Mouse (Mus musculus): Measurements from ENCODE around the gene Wrap73. TPM values are rescaled to one million over a fixed set of nuclear protein-coding genes. Genes with fewer than 3 reads are reported as not detected.

Gene Wrap73
- polyA plus RNA-seq, 1 experiment from 2014 or later, result 38.6 TPM

- peak; percentile 49; the same call in 1 of the 2 replicates for ATAC-seq (ENCODE audit: insufficient read depth, low FRiP score)
- Histone ChIP-seq H3K27me3 (ENCODE audit: control insufficient read depth, insufficient read depth, low read length) (no peaks in the 10 kb centered on the region), H3K27ac (ENCODE audit: low read length) (no peak overlapping the region), H3K4me2 (ENCODE audit: low read depth, low read length) (no peak overlapping the region), H3K9ac (ENCODE audit: low read length) (no peak overlapping the region), H3K4me3 (replicated peaks; ENCODE audit: low read length) (no peak overlapping the region), H3K36me3 (ENCODE audit: control insufficient read depth, insufficient read depth, low read length) (no peaks in the 10 kb centered on the region), H3K4me1 (ENCODE audit: control insufficient read depth, insufficient read depth, low read length) (0 out of 2 replicates have a peak, but pooled peaks cover 7% of the 10 kb centered on the region), H3K9me3 (replicated peaks; ENCODE audit: control insufficient read depth, low read length) (no peaks in the 10 kb centered on the region)
- WGBS, result 38% methylated on average over 18 of the region's 18 CpGs
Measured at GRCm38 (mm10) chr4:154109216-154109849, 32.8 kb upstream of the Wrap73 start.

GRCm38 (mm10) chr4:154109850-154110243 lies 32.3 kb upstream of the Wrap73 start:
- 78% methylated on average over 11 of the region's 11 CpGs for WGBS
- Histone ChIP-seq H3K4me3 (replicated peaks; ENCODE audit: low read length) (no peak overlapping the region), H3K27ac (ENCODE audit: low read length) (no peak overlapping the region), H3K9ac (ENCODE audit: low read length) (no peak overlapping the region), H3K27me3 (ENCODE audit: control insufficient read depth, insufficient read depth, low read length) (no peaks in the 10 kb centered on the region), H3K36me3 (ENCODE audit: control insufficient read depth, insufficient read depth, low read length) (no peaks in the 10 kb centered on the region), H3K4me2 (ENCODE audit: low read depth, low read length) (no peak overlapping the region), H3K4me1 (ENCODE audit: control insufficient read depth, insufficient read depth, low read length) (0 out of 2 replicates have a peak, but pooled peaks cover 7% of the 10 kb centered on the region), H3K9me3 (replicated peaks; ENCODE audit: control insufficient read depth, low read length) (no peaks in the 10 kb centered on the region)
- no peak for ATAC-seq (ENCODE audit: insufficient read depth, low FRiP score)

- Histone ChIP-seq H3K36me3 (ENCODE audit: control insufficient read depth, insufficient read depth, low read length) (no peaks in the 10 kb centered on the region), H3K4me2 (ENCODE audit: low read depth, low read length) (no peak overlapping the region), H3K27me3 (ENCODE audit: control insufficient read depth, insufficient read depth, low read length) (no peaks in the 10 kb centered on the region), H3K9ac (ENCODE audit: low read length) (no peak overlapping the region), H3K4me1 (ENCODE audit: control insufficient read depth, insufficient read depth, low read length) (peaks cover 4% of the 10 kb centered on the region; the same call in 1 of the 2 replicates), H3K9me3 (replicated peaks; ENCODE audit: control insufficient read depth, low read length) (no peaks in the 10 kb centered on the region), H3K4me3 (replicated peaks; ENCODE audit: low read length) (no peak overlapping the region), H3K27ac (ENCODE audit: low read length) (no peak overlapping the region)
- ATAC-seq (ENCODE audit: insufficient read depth, low FRiP score), result no peak
- WGBS, result 63% methylated on average over 7 of the region's 7 CpGs
Measured at GRCm38 (mm10) chr4:154116421-154116820, 25.8 kb upstream of the Wrap73 start.

- peaks cover 8% of the 10 kb centered on the region; the same call in 1 of the 2 replicates for H3K4me1 ChIP-seq (ENCODE audit: control insufficient read depth, insufficient read depth, low read length)
- peak overlapping the region; percentile 14; the same call in 1 of the 2 replicates for H3K27ac ChIP-seq (ENCODE audit: low read length)
- no peaks in the 10 kb centered on the region for H3K27me3 ChIP-seq (ENCODE audit: control insufficient read depth, insufficient read depth, low read length)
- H3K4me2 ChIP-seq (ENCODE audit: low read depth, low read length), result no peak overlapping the region
- no peak overlapping the region for H3K9ac ChIP-seq (ENCODE audit: low read length)
- H3K9me3 ChIP-seq (replicated peaks; ENCODE audit: control insufficient read depth, low read length), result no peaks in the 10 kb centered on the region
- no peaks in the 10 kb centered on the region for H3K36me3 ChIP-seq (ENCODE audit: control insufficient read depth, insufficient read depth, low read length)
- peak; percentile 75; the same call in 1 of the 2 replicates for ATAC-seq (ENCODE audit: insufficient read depth, low FRiP score)
- 43% methylated on average over 9 of the region's 9 CpGs for WGBS
- H3K4me3 ChIP-seq (replicated peaks; ENCODE audit: low read length), result no peak overlapping the region
Measured at GRCm38 (mm10) chr4:154118782-154119181, 23.4 kb upstream of the Wrap73 start.

- no peaks in the 10 kb centered on the region for H3K27me3 ChIP-seq (ENCODE audit: control insufficient read depth, insufficient read depth, low read length)
- H3K4me3 ChIP-seq (replicated peaks; ENCODE audit: low read length), result no peak overlapping the region
- H3K27ac ChIP-seq (ENCODE audit: low read length), result no peak overlapping the region; the same call in 1 of the 2 replicates
- no peaks in the 10 kb centered on the region for H3K9me3 ChIP-seq (replicated peaks; ENCODE audit: control insufficient read depth, low read length)
- H3K4me2 ChIP-seq (ENCODE audit: low read depth, low read length), result no peak overlapping the region
- 73% methylated on average over 9 of the region's 9 CpGs for WGBS
- no peak for ATAC-seq (ENCODE audit: insufficient read depth, low FRiP score)
- H3K9ac ChIP-seq (ENCODE audit: low read length), result no peak overlapping the region
- H3K4me1 ChIP-seq (ENCODE audit: control insufficient read depth, insufficient read depth, low read length), result peaks cover 9% of the 10 kb centered on the region; the same call in 1 of the 2 replicates
- no peaks in the 10 kb centered on the region for H3K36me3 ChIP-seq (ENCODE audit: control insufficient read depth, insufficient read depth, low read length)
Measured at GRCm38 (mm10) chr4:154119208-154119607, 23.0 kb upstream of the Wrap73 start.

GRCm38 (mm10) chr4:154121800-154122199 lies 20.4 kb upstream of the Wrap73 start:
- ATAC-seq (ENCODE audit: insufficient read depth, low FRiP score), result no peak; the same call in 1 of the 2 replicates
- H3K4me3 ChIP-seq (replicated peaks; ENCODE audit: low read length), result no peak overlapping the region
- H3K9me3 ChIP-seq (replicated peaks; ENCODE audit: control insufficient read depth, low read length), result no peaks in the 10 kb centered on the region
- H3K27ac ChIP-seq (ENCODE audit: low read length), result no peak overlapping the region
- 75% methylated on average over 11 of the region's 11 CpGs for WGBS
- no peak overlapping the region for H3K9ac ChIP-seq (ENCODE audit: low read length)
- H3K27me3 ChIP-seq (ENCODE audit: control insufficient read depth, insufficient read depth, low read length), result no peaks in the 10 kb centered on the region
- no peaks in the 10 kb centered on the region for H3K36me3 ChIP-seq (ENCODE audit: control insufficient read depth, insufficient read depth, low read length)
- no peak overlapping the region for H3K4me2 ChIP-seq (ENCODE audit: low read depth, low read length)
- peaks cover 9% of the 10 kb centered on the region; the same call in 1 of the 2 replicates for H3K4me1 ChIP-seq (ENCODE audit: control insufficient read depth, insufficient read depth, low read length)

- H3K4me1 ChIP-seq (ENCODE audit: control insufficient read depth, insufficient read depth, low read length), result peaks cover 9% of the 10 kb centered on the region; the same call in 1 of the 2 replicates
- H3K36me3 ChIP-seq (ENCODE audit: control insufficient read depth, insufficient read depth, low read length), result no peaks in the 10 kb centered on the region
- no peak overlapping the region for H3K27ac ChIP-seq (ENCODE audit: low read length)
- no peaks in the 10 kb centered on the region for H3K9me3 ChIP-seq (replicated peaks; ENCODE audit: control insufficient read depth, low read length)
- H3K4me3 ChIP-seq (replicated peaks; ENCODE audit: low read length), result no peak overlapping the region
- no peak overlapping the region for H3K4me2 ChIP-seq (ENCODE audit: low read depth, low read length)
- WGBS, result 78% methylated on average over 7 of the region's 7 CpGs
- ATAC-seq (ENCODE audit: insufficient read depth, low FRiP score), result no peak
- no peaks in the 10 kb centered on the region for H3K27me3 ChIP-seq (ENCODE audit: control insufficient read depth, insufficient read depth, low read length)
- H3K9ac ChIP-seq (ENCODE audit: low read length), result no peak overlapping the region
Measured at GRCm38 (mm10) chr4:154122374-154122773, 19.8 kb upstream of the Wrap73 start.

- Histone ChIP-seq H3K36me3 (ENCODE audit: control insufficient read depth, insufficient read depth, low read length) (no peaks in the 10 kb centered on the region), H3K27ac (ENCODE audit: low read length) (no peak overlapping the region), H3K9ac (ENCODE audit: low read length) (no peak overlapping the region), H3K4me1 (ENCODE audit: control insufficient read depth, insufficient read depth, low read length) (peaks cover 4% of the 10 kb centered on the region; the same call in 1 of the 2 replicates), H3K4me3 (replicated peaks; ENCODE audit: low read length) (no peak overlapping the region), H3K9me3 (replicated peaks; ENCODE audit: control insufficient read depth, low read length) (no peaks in the 10 kb centered on the region), H3K27me3 (ENCODE audit: control insufficient read depth, insufficient read depth, low read length) (no peaks in the 10 kb centered on the region), H3K4me2 (ENCODE audit: low read depth, low read length) (no peak overlapping the region)
- WGBS, result 54% methylated on average over 6 of the region's 6 CpGs
- ATAC-seq (ENCODE audit: insufficient read depth, low FRiP score), result no peak
Measured at GRCm38 (mm10) chr4:154123553-154123952, 18.6 kb upstream of the Wrap73 start.

GRCm38 (mm10) chr4:154125202-154125601 lies 17.0 kb upstream of the Wrap73 start:
- 69% methylated on average over 5 of the region's 5 CpGs for WGBS
- H3K27me3 ChIP-seq (ENCODE audit: control insufficient read depth, insufficient read depth, low read length), result no peaks in the 10 kb centered on the region
- H3K4me3 ChIP-seq (replicated peaks; ENCODE audit: low read length), result no peak overlapping the region
- no peaks in the 10 kb centered on the region for H3K36me3 ChIP-seq (ENCODE audit: control insufficient read depth, insufficient read depth, low read length)
- no peaks in the 10 kb centered on the region for H3K9me3 ChIP-seq (replicated peaks; ENCODE audit: control insufficient read depth, low read length)
- no peak overlapping the region for H3K4me2 ChIP-seq (ENCODE audit: low read depth, low read length)
- no peak overlapping the region for H3K9ac ChIP-seq (ENCODE audit: low read length)
- ATAC-seq (ENCODE audit: insufficient read depth, low FRiP score), result no peak
- H3K27ac ChIP-seq (ENCODE audit: low read length), result no peak overlapping the region
- H3K4me1 ChIP-seq (ENCODE audit: control insufficient read depth, insufficient read depth, low read length), result 0 out of 2 replicates have a peak, but pooled peaks cover 4% of the 10 kb centered on the region
